Mouse (Mus musculus): ENCODE measurements around the gene Ang5. TPM values are rescaled to one million over a fixed set of nuclear protein-coding genes. Genes with fewer than 3 reads are reported as not detected.
"Not testable (repeated sequence)": the region's sequence is repeated elsewhere in the genome, so short reads cannot be mapped to it uniquely, and the experiment has no call there.

Ang5 gene
- not detected for total RNA-seq (2021)
- long read RNA-seq, experiment 1 = 0 reads
- long read RNA-seq, experiment 2 = 0 reads

- not testable (repeated sequence) for DNase-seq (ENCODE audit: low spot score in 2 of 2)
Measured at GRCm38 (mm10) chr14:43956769-43957168, at the start of gene Ang5. TSS of gene Ang5 (plus strand) at chr14:43957069.

GRCm38 (mm10) chr14:43918214-43918613 lies 38.7 kb upstream of the Ang5 start:
- DNase-seq (ENCODE audit: low spot score in 2 of 2) = not testable (repeated sequence)

GRCm38 (mm10) chr14:43923459-43923858 lies 33.4 kb upstream of the Ang5 start, which contains the start of gene Ear10:
TSS of gene Ear10 (minus strand) at chr14:43923559.
- DNase-seq (ENCODE audit: low spot score in 2 of 2) = not testable (repeated sequence)

GRCm38 (mm10) chr14:43924688-43925403 lies 32.0 kb upstream of the Ang5 start, which contains the start of gene Gm8113:
TSS of gene Gm8113 (plus strand) at chr14:43925390.
- DNase-seq (ENCODE audit: low spot score in 2 of 2) = peak; percentile 3 to 4

- not testable (repeated sequence) for DNase-seq (ENCODE audit: low spot score in 2 of 2)
Measured at GRCm38 (mm10) chr14:43925404-43925950, 31.4 kb upstream of the Ang5 start.

GRCm38 (mm10) chr14:43932991-43933390 lies 23.9 kb upstream of the Ang5 start:
- DNase-seq (ENCODE audit: low spot score in 2 of 2) = not testable (repeated sequence)

- not testable (repeated sequence) for DNase-seq (ENCODE audit: low spot score in 2 of 2)
Measured at GRCm38 (mm10) chr14:43933399-43933798, 23.5 kb upstream of the Ang5 start.

- not testable (repeated sequence) for DNase-seq (ENCODE audit: low spot score in 2 of 2)
Measured at GRCm38 (mm10) chr14:43953382-43953781, 3.5 kb upstream of the Ang5 start.

- not testable (repeated sequence) for DNase-seq (ENCODE audit: low spot score in 2 of 2)
Measured at GRCm38 (mm10) chr14:43955074-43955473, 1.8 kb upstream of the Ang5 start.

- no peak for DNase-seq (ENCODE audit: low spot score in 2 of 2)
Measured at GRCm38 (mm10) chr14:43983454-43983853, 26.6 kb downstream of the Ang5 start.

GRCm38 (mm10) chr14:43983897-43984296 lies 27.0 kb downstream of the Ang5 start:
- DNase-seq (ENCODE audit: low spot score in 2 of 2) = peak; percentile 22 to 30

GRCm38 (mm10) chr14:43986147-43986546 lies 29.3 kb downstream of the Ang5 start:
- DNase-seq (ENCODE audit: low spot score in 2 of 2) = no peak

- DNase-seq (ENCODE audit: low spot score in 2 of 2) = peak; percentile 37 to 45
Measured at GRCm38 (mm10) chr14:43987404-43987803, 30.5 kb downstream of the Ang5 start.

- DNase-seq (ENCODE audit: low spot score in 2 of 2) = not testable (repeated sequence)
Measured at GRCm38 (mm10) chr14:43998455-43999000, 41.7 kb downstream of the Ang5 start.

GRCm38 (mm10) chr14:44001600-44001999 lies 44.7 kb downstream of the Ang5 start:
- no peak for DNase-seq (ENCODE audit: low spot score in 2 of 2)

- DNase-seq (ENCODE audit: low spot score in 2 of 2) = no peak
Measured at GRCm38 (mm10) chr14:44002169-44002568, 45.3 kb downstream of the Ang5 start, which contains the start of gene Ang6. TSS of gene Ang6 (minus strand) at chr14:44002269.

- DNase-seq (ENCODE audit: low spot score in 2 of 2) = not testable (repeated sequence)
Measured at GRCm38 (mm10) chr14:44008021-44008420, 51.2 kb downstream of the Ang5 start.

GRCm38 (mm10) chr14:44009686-44010085 lies 52.8 kb downstream of the Ang5 start:
- not testable (repeated sequence) for DNase-seq (ENCODE audit: low spot score in 2 of 2)
